Mouse (Mus musculus): ENCODE measurements around the gene Sms.

The Sms gene

GRCm38 (mm10) chrX:157491944-157492726 is at the start of gene Sms:
Gene Sms, minus strand, starts transcription at chrX:157492287.
- peak; percentile 37 to 51 for DNase-seq (ENCODE audit: low spot score in 2 of 2)

DNA sequence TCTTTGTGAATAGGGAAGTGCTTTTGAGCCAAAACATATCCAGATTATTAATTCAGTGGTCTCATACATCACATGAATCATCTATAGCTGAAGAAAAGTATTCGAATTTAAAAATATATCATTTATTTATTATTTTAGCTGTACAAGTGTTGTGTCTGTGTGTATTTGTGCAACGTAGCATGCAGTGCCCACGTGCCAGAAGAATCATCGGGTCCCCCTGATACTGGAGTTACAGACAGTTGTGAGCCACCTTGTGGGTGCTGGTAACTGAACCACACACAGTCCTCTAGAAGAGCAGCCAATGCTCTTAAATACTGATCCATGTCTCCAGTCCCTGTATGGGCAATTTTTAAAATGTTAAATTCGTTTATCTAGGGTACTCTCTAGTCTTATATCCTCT is 14.3 kb upstream of the Sms start:
- DNase-seq (ENCODE audit: low spot score in 2 of 2), result no peak

GRCm38 (mm10) chrX:157504506-157504905 is 12.4 kb upstream of the Sms start:
- no peak for DNase-seq (ENCODE audit: low spot score in 2 of 2)

DNA sequence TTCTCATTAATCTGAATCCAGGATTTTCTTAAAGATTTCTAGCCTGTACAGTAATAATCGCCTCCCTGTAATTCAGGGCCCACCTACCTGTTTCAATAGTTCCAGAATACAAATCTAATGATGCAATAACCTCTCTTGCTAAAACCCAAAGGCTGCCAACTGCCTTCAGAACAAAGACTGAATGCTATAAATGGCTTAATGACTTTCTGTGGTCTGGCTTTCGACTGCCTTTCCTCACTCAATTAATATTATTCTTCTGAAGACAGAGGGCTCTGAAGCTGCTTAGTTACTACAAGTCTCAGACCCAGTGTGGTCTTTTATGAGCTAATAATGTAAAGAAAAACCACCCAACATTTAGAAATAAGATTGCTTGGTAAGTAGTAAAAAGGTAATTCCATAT is 9.8 kb upstream of the Sms start:
- no peak for DNase-seq (ENCODE audit: low spot score in 2 of 2)

- DNase-seq (ENCODE audit: low spot score in 2 of 2), result no peak
These were observed 7.9 kb upstream of the Sms start for GRCm38 (mm10) chrX:157500004-157500403.

DNA sequence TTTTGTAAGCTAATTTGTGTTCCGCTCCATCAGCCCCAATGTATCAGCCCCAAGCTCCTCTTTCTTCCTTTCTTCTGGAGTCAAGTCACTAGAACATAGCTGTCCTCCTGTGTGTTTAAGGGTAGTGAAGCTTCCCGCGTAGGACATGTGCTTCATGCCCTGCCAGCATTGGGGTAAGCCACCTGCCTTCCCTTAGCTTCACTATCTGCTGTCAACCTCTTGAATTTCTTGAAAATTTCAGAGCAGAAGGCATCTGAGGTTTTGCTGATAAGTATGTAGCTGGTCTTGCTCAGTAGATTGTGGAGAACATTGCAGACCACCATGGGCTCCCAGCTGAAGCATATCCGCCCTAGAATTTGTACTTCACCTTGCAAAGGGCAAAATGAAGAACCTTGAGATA is 1.1 kb upstream of the Sms start:
- no peak for DNase-seq (ENCODE audit: low spot score in 2 of 2)

- peak in 1 of 2 experiments; percentile 20 for DNase-seq (ENCODE audit: low spot score in 2 of 2)
These were observed 747 bp downstream of the Sms start for GRCm38 (mm10) chrX:157491145-157491935.

GRCm38 (mm10) chrX:157490769-157491144 is 1.3 kb downstream of the Sms start:
- no peak for DNase-seq (ENCODE audit: low spot score in 2 of 2)

DNA sequence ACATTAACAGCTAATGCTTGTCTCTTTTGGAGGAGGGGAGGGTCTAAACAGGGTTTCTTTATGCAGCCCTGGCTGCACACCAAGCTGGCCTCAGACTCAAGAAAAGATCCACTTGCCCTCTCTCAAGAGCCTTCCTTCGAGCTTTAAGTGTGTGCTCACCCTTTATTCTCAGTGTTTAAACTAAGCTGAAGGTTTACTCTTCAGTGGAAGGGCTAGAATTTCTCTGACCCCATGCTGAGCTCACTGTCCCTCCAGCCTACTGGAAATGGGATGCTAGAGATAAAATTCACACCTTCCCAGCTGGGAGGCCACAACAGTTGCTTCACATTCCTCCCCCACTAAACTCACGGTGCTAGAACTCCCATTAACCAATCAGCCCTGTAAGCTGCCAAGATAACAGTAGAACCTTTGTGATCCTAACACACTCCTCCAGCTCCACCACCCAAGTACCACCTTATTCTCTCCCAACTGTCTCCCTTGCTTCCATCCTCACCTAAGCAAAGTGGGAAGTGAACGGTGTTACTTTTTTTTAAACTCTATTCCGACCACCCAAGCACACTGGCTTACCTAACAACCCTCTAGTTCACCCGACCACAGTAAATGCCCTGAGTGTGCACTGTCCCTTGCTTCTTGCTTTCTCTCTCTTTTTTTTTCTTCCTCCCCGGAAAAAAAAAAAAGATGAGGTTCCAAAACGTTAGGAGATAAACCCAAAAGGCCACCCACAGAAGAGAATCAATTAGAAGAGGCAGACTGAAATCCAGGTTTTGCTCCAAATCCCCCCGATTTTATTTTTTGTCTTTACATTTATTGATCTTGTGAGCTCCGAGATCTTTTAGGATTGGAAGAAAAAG is 2.0 kb downstream of the Sms start:
- no peak for DNase-seq (ENCODE audit: low spot score in 2 of 2)

DNA sequence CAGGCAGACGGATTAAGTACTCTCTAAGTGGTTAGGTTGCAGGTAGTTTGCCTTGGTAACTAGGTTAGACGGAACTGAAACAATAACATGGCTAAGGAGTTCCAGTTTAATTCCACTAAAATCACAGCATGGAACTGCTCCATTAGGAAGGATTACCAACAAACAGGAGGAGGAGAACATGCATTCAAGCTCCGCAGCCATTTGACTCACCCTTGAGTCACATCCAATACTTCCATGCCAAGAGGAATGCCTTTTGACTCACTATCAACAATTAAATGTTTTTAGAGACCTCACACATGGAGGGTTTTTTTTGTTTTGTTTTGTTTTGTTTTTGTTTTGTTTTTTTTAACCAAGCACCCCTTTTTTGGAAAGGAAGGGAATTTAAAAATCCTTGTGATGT is 3.3 kb downstream of the Sms start:
- no peak for DNase-seq (ENCODE audit: low spot score in 2 of 2)

GRCm38 (mm10) chrX:157486765-157487164 is 5.3 kb downstream of the Sms start:
- DNase-seq (ENCODE audit: low spot score in 2 of 2), result no peak

- DNase-seq (ENCODE audit: low spot score in 2 of 2), result no peak
These were observed 9.2 kb downstream of the Sms start for GRCm38 (mm10) chrX:157482842-157483241.

- DNase-seq (ENCODE audit: low spot score in 2 of 2), result no peak
These were observed 10.2 kb downstream of the Sms start for GRCm38 (mm10) chrX:157481860-157482259.

- no peak for DNase-seq (ENCODE audit: low spot score in 2 of 2)
These were observed 14.8 kb downstream of the Sms start for GRCm38 (mm10) chrX:157477328-157477727.

DNA sequence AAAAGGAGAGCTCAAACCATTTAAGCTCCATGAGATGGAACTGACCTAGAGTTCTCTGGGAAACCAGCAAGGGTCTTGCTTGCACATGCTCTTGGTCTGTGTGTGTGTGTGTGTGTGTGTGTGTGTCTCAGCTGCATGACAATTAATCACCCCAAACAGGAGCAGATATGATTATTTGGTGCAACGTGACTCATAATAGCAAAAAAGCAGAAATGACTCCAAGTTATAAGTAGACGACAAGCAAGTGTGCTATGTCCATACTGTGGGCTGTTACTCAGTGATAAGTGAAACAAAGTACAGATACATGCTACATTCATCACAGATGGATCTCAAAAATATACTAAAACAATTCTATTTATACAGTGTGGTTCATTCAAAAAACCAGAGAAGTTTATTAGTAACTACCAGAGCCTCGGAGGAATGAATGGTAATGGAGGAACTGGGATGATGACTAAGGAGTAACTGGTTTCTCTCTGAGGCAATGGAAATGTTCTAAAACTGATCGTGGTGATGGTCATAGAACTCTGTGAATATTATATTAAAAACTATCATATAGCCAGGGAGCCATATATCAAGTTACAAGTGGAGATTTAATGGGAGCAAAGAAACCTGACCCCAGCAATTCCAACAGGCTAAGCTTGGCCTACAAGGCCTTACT is 15.8 kb downstream of the Sms start:
- DNase-seq (ENCODE audit: low spot score in 2 of 2), result no peak

- DNase-seq (ENCODE audit: low spot score in 2 of 2), result no peak
These were observed 20.1 kb downstream of the Sms start for GRCm38 (mm10) chrX:157471711-157472660.

DNA sequence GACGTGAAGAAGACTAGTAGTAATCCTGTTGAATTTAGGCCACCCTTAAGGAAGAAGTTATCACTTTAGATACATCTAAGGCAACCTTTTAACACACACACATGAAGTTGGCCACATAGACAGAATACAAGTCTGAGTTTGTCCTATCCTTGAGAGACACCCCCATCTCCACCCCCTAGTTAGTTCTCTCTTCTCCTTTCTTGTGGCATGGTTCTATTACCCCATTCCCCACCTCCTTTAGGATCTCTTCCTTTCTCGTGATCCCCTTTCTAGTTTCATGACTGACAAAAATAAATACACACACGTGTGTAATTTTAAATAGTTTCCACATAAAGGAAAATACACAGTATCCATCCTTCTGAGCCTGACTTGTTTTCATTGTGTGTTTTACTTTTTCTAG is 23.3 kb downstream of the Sms start:
- DNase-seq (ENCODE audit: low spot score in 2 of 2), result no peak

GRCm38 (mm10) chrX:157468055-157468454 is 24.0 kb downstream of the Sms start:
- DNase-seq (ENCODE audit: low spot score in 2 of 2), result no peak

DNA sequence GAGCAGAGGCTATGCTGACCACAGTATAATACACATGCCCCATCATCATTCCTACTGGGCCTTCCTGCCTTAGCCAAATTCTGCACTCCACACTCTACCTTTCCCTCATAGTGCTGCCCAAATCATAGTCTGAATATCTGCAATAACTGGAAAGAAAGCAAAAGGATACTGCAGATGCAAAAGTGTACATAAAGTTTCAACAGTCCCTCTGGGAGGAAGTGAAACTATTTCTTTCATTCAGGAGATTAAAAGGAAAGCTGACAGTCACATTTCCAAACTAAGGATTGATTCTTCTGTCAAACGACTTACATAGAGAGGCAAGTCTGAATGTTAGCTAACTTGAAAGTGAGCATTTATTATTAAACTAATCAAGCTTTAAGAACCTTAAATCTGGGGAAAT is 26.1 kb downstream of the Sms start:
- DNase-seq (ENCODE audit: low spot score in 2 of 2), result no peak

- no peak for DNase-seq (ENCODE audit: low spot score in 2 of 2)
These were observed 29.4 kb downstream of the Sms start for GRCm38 (mm10) chrX:157462716-157463115.

DNA sequence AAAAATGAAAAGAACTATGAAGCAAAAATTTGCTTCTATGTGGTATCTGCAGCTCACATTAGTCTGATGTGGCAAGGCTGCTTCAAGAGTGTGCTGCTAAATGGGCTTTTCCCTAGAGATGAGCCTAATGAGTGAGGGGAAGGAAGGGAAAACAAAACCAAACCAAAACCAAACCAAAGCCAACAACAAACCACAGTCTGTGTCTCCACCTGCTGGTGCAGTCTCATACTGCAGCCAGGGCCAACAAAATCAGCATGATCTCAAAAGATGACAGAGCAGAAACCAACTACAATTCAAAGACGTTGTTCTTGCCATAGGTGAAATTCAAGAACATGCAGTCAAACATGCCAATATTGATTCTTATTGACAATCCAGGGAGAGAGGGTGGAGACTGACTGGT is 37.7 kb downstream of the Sms start:
- DNase-seq (ENCODE audit: low spot score in 2 of 2), result peak in 1 of 2 experiments; percentile 21
